Mouse (Mus musculus): ENCODE measurements around the gene Gtpbp1.

DNA sequence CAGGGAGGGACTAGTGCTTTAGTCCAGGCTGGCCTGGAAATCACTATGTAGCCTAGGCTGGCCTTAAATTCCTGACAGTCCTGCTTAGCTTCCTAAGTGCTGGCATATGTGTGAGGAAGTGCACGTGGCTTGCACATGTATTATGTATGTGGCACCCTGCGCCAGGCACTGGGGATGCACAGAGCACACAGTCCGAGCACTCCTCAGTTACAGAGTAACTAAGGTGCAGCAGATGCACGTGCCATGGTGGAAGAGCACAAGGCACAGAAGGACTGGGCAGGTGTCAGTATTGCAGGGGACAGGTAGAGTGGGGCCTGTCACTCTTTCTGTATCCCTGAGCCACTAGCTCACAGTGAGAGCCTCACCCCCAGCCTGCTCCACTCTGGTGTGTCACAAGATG is 64.5 kb downstream of the Gtpbp1 start:
- TF ChIP-seq POLR2A (IDR thresholded peaks at IDR 0.05; ENCODE audit: insufficient read depth, low read depth, low read length) (no peak), CTCF (IDR thresholded peaks at IDR 0.05; ENCODE audit: insufficient read depth, low read depth, low read length) (no peak)
